Mouse (Mus musculus) adrenal gland, postnatal 10 days (tissue): ENCODE results near the gene Snrpf. TPM values are rescaled to one million over a fixed set of nuclear protein-coding genes. Genes with fewer than 3 reads are reported as not detected.
A peak's percentile ranks its signal among the peaks of the same experiment; 100 is the strongest.

Experiments
- DNase-seq: peaks from one replicate; pipeline ENCODE4 v3.0.0; 2021; ENCODE audit warnings: mixed read lengths
- long read RNA-seq, 2 experiments: library from polyadenylated mRNA; stranded (forward); transcript quantifications; one replicate each; pipeline ENCODE4 v2.0.0; 2021
- total RNA-seq, 2 experiments: library from RNA; stranded (reverse); gene quantifications; 2 replicates each; pipeline ENCODE4 v1.2.3; 2021

Gene Snrpf
- 10 to 100 TPM; 19.0 to 21.0 TPM for total RNA-seq
- long read RNA-seq, experiment 1, transcript Snrpf-201 (4 exons, 861 nt): major isoform, 74 of 108 reads
- long read RNA-seq, experiment 1, partial matches to known transcripts: 33 of 108 reads
- long read RNA-seq, experiment 1, other reads (novel, unspliced or antisense): 1 of 108 reads
- long read RNA-seq, experiment 2, transcript Snrpf-201 (4 exons, 861 nt): major isoform, 54 of 64 reads
- long read RNA-seq, experiment 2, partial matches to known transcripts: 10 of 64 reads
- long read RNA-seq, experiment 2, other reads (novel, unspliced or antisense): 0 of 64 reads

DNA sequence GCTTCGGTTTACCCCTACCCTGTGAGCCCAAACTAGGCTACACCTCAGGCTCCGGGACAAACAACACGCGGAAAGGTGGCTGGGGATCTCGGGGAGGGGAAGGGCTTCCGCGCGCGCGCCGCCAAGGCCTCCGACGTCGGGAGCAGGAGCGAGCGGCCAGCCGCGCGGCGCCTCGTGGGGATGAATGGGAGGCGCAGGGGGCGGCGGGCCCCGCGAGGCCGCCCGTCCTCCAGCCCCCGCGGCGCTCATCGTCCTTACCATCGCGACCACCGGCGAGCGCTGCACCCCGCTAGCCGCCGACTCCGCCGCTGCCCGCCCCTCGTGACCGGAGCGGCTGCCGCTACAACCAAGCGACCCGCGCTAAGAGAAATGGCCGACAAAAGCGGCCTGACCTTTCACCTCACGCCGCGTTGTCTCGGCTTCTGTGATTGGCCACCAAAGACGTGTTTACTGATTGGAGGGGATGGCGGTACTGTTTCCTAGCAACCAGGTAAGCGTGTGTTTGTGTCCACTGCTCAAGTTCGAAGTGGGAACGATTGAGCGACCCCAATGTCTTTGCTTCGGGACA lies at the start of gene Snrpf:
Gene Snrpf, minus strand, starts transcription at position 426 of the 568 bp plus-strand sequence.
- peak; percentile 93 for DNase-seq

DNA sequence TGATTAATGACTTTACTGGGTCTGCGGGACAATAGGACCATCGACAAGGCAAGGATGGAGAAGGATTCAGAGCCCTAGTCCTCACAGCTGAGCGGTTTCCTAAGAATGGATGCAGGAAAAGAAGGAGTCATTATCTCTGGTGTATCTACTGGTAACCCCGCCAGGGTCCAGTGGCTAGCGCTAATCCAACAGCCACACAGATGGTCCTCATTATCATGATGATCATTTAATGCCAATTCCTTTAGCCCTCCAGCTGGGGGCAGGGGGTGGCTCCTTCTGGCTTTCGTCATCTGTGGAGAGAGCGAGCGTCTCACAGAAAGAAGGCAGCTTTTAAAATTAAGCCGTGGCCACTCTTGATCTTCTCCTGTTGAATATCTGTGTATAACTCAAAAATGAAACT lies 46.4 kb upstream of the Snrpf start:
- DNase-seq: no peak

DNA sequence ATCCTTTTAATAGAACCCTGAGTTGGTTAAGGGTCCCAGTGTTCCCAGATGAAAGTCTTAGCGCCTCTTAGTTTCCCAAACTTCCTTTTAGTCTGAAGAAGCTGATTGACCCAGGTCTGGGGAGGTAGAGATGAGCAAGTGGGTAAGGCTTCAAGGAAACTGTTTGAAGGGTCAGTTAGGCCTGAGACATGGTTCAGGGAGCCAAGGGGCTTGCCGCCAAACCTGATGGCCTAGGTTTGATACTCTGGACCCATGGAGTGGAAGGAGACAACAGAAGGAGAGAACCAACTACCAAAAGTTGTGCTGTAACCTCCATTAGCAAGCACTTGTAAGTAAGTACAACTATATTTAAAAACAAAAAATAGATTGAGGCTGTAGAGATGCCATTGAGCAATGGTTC lies 44.5 kb upstream of the Snrpf start:
- no peak for DNase-seq

DNA sequence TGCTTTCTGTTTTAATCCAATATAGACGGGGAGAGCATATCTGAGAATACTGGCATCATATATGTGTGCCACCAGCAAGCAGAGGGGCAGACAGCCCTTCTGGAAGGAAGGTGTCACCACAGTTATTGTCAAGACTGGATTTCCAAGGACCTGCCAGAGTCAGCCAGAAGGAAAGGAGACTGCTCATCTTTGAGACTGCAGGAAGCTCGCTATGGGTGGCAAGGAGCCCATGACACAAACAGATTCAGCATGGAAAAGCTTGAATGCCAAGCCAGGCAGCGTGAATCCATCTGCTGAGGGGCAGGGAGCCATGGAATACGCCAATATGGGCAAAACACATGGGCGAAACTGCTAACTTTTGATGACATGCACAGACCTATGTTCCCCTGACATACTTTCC lies 44.1 kb upstream of the Snrpf start:
- no peak for DNase-seq

DNA sequence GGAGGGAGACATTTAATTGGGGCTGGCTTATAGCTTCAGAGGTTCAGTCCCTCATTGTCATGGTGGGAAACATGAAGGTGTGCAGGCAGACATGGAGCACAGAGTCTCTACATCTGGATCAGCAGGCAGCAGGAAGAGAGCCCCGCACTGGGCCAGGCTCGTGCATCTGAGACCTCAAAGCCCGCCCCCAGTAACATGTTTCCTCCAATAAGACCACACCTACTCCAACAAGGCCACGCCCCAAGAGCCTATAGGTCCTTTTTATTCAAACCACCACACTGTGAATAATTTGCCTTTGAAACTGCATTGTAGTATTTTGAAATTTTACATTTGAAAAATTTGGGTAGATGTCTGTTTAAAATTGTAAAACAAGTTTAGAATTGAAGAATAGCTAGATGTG lies 42.6 kb upstream of the Snrpf start:
- no peak for DNase-seq

DNA sequence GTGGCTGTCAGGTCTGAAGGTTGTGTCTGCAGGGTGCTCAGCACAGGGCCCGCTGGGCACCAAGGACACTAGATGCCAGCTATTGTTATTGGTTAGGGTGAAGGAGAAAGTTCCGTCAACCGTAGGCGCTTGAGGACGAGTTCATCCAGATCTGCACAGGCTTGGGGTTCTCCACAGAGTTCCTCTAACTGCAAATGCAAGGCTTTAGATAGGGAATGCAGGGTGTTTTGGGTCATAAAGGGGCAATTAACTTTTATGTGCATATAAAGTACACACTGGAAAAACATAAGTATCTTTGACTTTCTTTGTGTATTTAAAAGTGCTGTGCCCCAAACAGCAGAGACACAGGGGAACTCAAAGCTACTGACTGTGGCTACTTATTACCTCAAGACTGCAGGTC lies 40.8 kb upstream of the Snrpf start:
- DNase-seq: no peak

DNA sequence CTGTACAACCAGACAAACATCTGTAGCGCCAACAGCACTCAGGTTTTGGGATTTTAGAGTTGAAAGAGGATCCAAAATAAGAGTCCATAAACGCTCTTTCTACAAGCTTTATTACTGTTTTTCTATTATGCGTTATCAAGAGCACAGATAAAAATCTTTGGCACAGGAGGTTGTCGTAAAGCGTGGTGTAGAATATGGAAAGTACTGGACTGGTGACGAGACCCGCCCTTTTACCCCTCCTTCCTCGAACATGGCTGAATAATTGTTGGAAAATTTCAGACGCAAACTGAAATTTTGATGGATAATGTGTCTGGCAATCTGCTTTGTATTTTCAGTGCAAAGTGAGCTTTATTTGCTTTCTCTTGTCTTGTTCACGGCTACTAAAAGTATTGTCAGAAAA lies 34.6 kb upstream of the Snrpf start:
- no peak for DNase-seq

DNA sequence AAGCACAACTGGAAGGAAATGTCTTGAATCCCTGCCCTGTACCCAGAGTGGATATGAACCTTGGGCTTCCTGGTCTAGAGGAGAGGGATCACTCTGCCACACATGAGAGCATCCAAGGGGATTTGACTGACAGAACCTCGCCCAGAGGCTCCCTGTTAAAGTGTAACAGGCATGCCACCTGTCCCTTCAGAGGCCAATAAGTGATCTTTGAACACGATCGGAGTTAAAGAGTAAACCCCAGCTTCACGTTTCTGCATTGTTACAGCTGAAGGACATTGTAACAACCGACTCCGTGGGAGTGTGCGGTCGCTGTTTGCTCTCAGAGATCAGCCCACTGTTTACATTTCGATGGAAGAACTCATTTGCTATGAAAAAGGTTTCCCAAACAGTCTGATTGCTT lies 34.2 kb upstream of the Snrpf start:
- DNase-seq: no peak

DNA sequence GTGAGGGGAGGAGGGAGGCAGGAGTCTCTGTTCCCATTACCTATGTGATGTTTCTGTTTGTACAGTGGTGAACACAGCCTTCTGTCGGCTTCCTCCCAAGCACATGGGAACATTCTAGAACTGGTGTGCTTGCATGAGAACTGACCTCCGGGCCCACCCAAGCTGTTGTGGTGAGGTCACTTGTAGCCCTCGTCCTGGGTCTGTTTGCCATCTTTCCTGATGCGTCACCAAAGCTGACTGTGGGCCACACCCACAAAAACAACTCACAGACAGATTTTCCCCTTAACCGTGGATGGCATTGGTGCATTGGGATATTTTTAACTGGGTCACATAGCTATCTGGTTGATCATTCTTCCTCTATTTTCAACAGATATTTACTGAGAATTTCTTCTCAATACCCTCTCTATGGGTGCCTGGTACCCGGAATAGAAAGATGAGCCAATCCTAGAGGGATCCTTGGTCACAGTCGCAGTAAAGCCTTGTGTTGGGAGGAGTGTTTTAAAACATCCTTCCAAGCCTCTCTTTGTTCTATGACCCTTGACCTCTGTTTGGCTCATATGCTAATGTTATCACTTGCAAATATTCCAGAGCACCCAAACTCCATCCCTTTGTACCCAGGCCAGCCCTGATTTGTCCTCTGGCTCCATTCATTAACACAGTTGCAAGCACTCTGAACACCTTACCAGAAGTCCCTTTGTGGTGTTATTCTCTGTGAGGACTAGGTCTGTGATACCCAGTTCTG lies 31.1 kb upstream of the Snrpf start:
- DNase-seq: no peak

DNA sequence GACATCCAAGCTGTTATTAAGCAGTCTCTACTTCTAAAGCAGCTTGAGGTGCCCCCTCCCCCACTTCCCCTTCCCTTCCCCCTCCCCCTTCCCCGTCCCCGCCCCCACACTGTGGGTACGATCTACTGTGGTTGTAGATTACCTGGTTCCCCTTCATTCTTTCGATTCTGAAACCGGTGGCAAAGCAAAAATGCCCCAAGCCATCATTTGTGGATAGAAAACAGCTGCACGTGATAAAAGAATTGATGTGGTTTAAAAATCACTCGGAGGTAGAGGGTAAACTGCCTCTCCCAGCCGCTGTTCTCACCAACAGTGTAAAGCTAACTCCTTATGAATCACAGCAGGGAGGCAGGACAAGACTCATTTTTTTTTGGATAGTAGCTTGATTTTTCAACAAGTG lies 25.3 kb upstream of the Snrpf start:
- no peak for DNase-seq

DNA sequence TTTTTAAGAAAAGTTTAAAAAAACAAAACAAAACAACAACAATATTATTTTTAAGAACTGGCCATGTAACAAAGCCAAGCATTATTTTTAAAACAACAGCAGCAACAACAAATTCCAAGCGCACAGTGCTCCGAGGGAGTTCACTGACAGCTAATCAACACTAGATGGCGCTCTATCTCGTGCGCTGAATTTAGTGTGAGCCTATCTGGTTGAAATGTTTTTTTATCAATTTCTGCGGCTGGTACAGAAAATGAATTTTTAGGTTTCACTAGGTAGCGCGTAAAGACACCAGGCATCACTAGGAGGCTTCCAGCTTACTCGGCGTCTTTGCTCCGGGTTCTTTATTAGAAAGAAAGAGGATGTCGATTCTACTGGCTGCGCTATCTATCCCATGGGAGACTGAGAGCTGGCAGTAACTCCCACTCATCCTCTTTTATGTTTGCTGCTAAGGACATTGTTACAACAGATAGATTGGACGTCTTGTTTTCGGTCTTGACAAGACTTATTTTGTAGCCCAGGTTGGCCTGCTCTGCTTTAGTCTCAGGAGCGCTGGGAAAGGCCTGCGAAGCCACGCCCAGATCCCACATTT lies 22.0 kb upstream of the Snrpf start:
- peak; percentile 27 for DNase-seq

DNA sequence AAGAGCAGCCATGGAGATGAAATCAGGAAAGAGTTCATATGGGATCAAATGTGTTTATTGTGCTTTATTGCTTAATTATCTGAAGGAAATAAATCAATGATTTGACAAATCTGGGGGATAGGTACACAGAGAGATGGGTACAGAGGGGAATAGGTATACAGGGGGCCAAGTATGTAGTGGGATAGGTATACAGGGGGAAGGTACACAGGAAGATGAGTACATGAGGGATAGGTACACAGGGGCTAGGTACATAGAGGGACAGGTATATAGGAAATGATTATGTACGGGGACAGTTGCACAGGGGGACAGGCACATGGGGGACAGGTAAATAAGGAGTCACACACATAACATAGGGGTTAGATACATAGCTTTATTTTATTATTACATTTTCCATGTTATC lies 21.4 kb upstream of the Snrpf start:
- no peak for DNase-seq

DNA sequence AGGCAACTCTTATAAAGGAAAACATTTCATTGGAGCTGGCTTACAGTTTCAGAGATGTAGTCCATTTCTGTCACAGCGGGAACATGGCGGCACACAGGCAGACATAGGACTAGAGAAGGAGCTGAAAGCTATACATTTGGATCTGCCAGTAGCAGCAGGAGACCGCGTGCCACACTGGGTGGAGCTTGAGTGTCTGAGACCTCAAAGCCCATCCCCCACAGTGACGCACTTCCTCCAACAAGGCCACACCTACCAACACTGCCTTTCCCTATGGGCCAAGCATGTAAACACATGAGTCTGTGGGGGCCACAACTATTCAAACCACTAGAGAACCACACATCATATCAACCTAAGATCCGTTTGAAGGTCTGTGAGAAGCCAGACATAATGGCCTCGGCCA lies 19.7 kb upstream of the Snrpf start:
- no peak for DNase-seq

DNA sequence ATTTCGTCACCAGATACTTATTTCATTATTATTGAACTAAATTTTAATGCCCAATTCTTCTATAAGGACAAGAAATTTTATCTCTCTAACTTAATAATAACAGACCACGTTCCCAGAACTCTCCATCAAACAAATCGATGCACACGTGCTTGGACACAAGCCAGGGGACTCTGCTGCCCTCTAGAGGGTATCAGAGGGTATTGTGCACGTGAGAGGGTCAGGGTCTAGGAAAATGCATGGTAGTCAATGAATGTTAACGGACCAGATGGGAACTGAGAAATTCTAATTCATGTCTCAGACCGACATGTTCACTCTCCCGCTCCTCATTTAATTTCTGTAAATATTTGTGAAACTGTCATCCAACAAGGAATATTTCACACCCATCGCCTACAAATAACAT lies 18.5 kb upstream of the Snrpf start:
- DNase-seq: no peak

DNA sequence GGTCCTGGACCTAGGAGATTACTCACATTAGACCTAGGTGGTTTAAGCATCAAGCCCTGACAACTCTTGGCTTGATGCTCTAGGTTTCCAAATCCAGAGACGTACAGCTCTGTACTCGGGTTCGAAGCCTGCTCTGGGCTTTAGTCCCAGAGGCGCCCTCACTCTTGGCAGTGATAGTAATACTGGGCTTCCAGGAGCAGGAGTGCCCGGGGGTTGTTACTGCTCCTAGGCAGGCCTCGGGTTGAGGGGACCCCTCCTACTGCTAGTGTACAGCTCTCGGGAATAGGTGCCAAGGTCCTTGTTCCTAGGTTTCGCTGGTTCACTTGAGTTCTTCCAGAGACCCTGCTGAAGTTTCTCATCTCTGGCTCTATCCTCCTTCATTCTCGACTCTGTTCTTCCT lies 16.8 kb upstream of the Snrpf start:
- no peak for DNase-seq

DNA sequence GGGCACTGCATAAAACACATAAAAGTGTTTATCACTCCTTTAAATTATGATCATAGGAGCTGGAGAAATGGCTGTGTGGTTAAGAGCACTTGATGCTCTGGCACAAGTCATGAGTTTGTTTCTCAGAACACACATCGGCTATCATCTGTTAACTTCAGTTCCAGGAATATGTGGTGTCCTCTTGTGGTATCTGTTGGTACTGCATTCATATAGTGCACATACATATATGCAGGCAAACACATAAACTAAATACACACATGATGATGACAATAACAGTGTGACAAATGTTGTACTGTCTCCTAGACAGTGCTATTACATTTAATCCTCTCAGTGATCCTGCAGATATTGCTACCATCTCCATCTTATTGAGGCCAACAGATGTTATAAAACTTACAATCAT lies 13.8 kb upstream of the Snrpf start:
- no peak for DNase-seq

DNA sequence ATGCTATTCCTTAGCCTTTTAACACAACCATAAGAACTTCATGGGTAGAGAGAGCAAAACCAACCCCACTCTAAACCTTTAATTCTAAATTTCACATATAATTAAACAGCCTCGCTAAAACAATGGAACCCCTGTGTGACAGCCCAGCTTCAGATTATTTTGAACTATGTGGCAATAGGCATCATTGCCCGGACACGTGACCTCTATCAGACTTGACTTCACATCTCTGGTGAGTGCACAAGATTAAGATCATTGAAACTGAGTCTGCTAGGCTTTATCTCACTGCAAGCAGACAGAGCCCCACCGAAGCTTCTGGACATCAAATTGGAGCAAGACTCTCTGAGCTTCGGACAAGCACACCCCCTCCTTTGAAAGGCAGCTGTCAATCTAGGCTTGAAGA lies 12.8 kb upstream of the Snrpf start:
- DNase-seq: no peak

DNA sequence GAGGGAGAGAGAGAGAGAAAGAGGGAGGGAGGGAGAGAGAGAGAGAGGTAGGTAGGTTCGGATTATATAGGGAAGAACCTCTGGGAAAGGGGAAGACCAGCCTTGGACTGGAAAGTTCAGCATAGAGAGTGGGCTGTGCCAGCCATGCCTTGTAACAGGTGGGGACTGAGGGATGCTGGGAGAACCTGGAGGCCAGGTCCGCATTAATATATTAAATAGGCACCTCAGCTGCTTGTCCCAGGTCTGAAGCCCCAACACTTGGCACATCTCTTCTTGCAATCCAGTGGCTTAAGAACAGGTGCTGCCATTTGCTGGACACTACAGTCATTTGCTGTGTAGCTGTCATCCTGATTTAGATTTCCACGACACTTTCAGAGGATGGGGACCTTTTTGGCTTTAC lies 7.1 kb upstream of the Snrpf start:
- no peak for DNase-seq

DNA sequence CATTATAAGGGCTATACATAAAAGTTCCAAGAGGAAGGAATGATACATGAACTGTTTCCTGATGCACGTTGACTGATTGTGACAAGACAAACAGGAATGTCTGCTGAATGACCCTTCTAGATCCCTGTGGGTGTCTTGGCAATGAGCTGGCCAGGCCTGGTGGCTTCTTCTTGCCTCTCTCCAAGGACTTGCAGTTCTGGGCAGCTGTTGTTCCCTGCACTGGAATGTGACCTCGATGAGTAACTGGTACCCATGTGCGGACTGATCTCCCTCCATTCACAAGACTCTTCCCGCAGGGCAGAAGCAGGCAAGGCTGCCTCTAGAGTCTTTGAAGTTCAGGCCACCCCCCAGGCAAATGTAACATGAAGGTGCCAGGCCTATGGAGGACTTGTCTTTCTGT lies 6.3 kb upstream of the Snrpf start:
- peak; percentile 22 for DNase-seq

DNA sequence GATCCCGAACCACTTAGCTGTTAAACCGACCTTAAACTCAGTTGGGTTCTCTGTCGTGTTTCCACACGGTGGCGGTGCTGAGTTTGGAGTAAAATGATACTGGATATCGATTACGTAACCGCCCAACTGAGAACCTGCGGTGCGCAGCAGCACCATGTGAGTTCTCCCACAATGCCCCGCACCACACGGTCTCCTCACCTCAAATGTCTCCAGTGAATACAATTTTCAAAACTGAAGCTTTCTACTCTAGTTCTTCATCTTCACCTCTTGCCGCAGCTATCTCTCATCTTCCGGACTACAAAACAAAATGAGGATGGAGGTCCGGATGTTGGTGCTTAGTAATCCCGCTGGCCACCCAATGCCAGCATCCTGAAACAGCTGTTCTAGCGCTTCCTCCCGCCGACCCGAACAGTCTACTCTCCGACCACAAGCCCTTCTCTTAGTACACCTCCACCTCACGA lies 4.5 kb upstream of the Snrpf start:
- peak; percentile 86 for DNase-seq

DNA sequence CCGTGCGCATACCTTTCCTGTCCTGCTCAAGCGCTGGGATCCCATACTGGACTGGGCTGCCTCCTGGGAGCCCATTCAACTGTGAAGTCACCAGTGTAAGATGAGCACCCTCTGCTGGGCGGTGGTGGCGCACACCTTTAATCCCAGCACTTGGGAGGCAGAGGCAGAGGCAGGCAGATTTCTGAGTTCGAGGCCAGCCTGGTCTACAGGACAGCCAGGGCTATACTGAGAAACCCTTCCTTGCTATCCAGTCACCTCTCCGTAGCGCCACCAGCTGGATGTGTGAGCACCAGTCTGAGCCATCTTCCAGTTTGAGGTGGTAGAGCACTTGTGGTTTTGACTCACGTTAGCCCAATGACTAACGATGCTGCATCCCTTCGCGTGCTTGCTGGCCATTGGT lies 3.0 kb upstream of the Snrpf start:
- DNase-seq: peak; percentile 31

DNA sequence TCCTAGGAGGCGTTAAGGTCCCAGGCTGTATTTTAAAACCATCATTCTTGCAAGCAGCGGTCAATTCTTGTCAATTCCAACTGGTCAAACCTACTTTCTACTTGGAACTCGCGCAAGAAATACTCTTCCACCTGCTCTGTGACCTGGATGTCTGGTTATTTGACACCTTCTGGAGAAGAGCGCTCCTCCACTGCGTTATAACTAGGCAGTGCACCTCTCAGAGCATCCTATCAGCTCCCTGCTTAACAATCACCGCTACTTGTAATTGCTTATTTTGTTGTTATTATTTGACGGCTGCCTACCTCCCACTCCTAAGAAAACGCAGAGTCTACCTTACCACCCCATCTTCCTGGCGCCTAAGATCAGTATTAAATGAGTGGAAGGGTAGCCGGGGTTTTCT lies 710 bp downstream of the Snrpf start:
- no peak for DNase-seq

DNA sequence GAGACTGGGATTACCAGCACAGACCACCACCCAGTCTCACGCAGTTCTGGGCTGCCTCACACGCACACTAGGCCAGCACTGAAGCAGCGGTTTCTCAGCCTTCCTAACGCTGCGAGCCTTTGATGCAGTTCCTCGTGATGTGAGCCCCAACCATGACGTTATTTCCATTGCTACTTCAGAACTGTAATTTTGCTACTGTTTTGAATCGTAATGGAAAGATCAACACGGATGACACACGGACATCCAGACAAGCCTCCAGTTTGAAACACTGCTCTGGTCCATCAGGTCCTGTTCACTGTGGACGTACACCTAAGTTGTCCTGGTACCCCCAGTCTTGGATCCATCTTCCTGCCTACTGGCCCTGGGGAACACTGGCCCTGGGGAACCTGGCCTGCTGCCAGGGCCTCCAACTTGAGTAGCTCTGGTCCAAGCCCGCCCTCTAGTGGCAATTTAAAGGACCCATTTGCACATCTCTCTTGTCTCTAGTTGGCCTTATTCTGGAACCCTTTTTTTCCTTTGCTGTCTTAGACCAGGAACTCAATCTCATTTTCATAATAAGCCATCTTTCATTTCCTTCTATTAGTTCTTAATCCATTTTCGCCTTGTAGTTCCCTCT lies 12.1 kb downstream of the Snrpf start:
- peak; percentile 86 for DNase-seq
